Mouse (Mus musculus): Measurements from ENCODE around the gene Slc43a1. TPM values are rescaled to one million over a fixed set of nuclear protein-coding genes. Genes with fewer than 3 reads are reported as not detected.

The Slc43a1 gene
- polyA plus RNA-seq, 1 experiment from 2014 or later, result 17.8 TPM

GRCm38 (mm10) chr2:84822552-84822951 lies 16.1 kb upstream of the Slc43a1 start, which contains the start of gene Smtnl1:
Gene Smtnl1 (minus strand): TSS chr2:84822652.
- Histone ChIP-seq H3K4me2 (ENCODE audit: low read depth) (no peak within 1 kb of the TSS), H3K36me3 (ENCODE audit: control insufficient read depth, insufficient read depth, low read length) (no peaks in the 10 kb centered on the region), H3K9me3 (ENCODE audit: control insufficient read depth, low read length) (no peaks in the 10 kb centered on the region), H3K4me1 (ENCODE audit: control insufficient read depth, insufficient read depth, low read length) (peaks cover 3% of the 10 kb centered on the region), H3K9ac (ENCODE audit: low read length) (no peak within 1 kb of the TSS), H3K4me3 (ENCODE audit: low read depth, low read length) (no peak within 1 kb of the TSS), H3K27me3 (ENCODE audit: control insufficient read depth, insufficient read depth, low read length) (no peaks in the 10 kb centered on the region), H3K27ac (ENCODE audit: low read depth, low read length) (no peak within 1 kb of the TSS)
- ATAC-seq (ENCODE audit: insufficient read depth, low FRiP score, low TSS enrichment) (no peak), DNase-seq (ENCODE audit: low spot score) (no peak)
- 69% methylated on average over 13 of the region's 13 CpGs for WGBS

GRCm38 (mm10) chr2:84823237-84823636 lies 15.4 kb upstream of the Slc43a1 start:
- H3K27me3 ChIP-seq (ENCODE audit: control insufficient read depth, insufficient read depth, low read length), result no peaks in the 10 kb centered on the region
- H3K4me1 ChIP-seq (ENCODE audit: control insufficient read depth, insufficient read depth, low read length), result peaks cover 7% of the 10 kb centered on the region
- H3K4me3 ChIP-seq (ENCODE audit: low read depth, low read length), result no peak overlapping the region
- WGBS, result 55% methylated on average over 2 of the region's 2 CpGs
- H3K9ac ChIP-seq (ENCODE audit: low read length), result no peak overlapping the region
- no peaks in the 10 kb centered on the region for H3K9me3 ChIP-seq (ENCODE audit: control insufficient read depth, low read length)
- no peak overlapping the region for H3K27ac ChIP-seq (ENCODE audit: low read depth, low read length)
- DNase-seq (ENCODE audit: low spot score) (no peak), ATAC-seq (ENCODE audit: insufficient read depth, low FRiP score, low TSS enrichment) (no peak)
- H3K4me2 ChIP-seq (ENCODE audit: low read depth), result no peak overlapping the region
- H3K36me3 ChIP-seq (ENCODE audit: control insufficient read depth, insufficient read depth, low read length), result no peaks in the 10 kb centered on the region

GRCm38 (mm10) chr2:84826488-84827282 lies 12.0 kb upstream of the Slc43a1 start, which contains the start of gene Timm10:
Gene Timm10 (plus strand): TSS chr2:84826997.
- H3K4me1 ChIP-seq (ENCODE audit: control insufficient read depth, insufficient read depth, low read length), result peaks cover 7% of the 10 kb centered on the region
- no peak within 1 kb of the TSS for H3K27ac ChIP-seq (ENCODE audit: low read depth, low read length)
- no peaks in the 10 kb centered on the region for H3K36me3 ChIP-seq (ENCODE audit: control insufficient read depth, insufficient read depth, low read length)
- H3K9me3 ChIP-seq (ENCODE audit: control insufficient read depth, low read length), result no peaks in the 10 kb centered on the region
- WGBS, result under 1% methylated on average over 34 of the region's 34 CpGs
- ATAC-seq (ENCODE audit: insufficient read depth, low FRiP score, low TSS enrichment), result peak; percentile 89
- H3K27me3 ChIP-seq (ENCODE audit: control insufficient read depth, insufficient read depth, low read length), result no peaks in the 10 kb centered on the region
- peak; percentile 91 for DNase-seq (ENCODE audit: low spot score)
- H3K4me3 ChIP-seq (ENCODE audit: low read depth, low read length), result peak within 1 kb of the TSS; percentile 86
- peak within 1 kb of the TSS; percentile 99 for H3K4me2 ChIP-seq (ENCODE audit: low read depth)
- peak within 1 kb of the TSS; percentile 73 for H3K9ac ChIP-seq (ENCODE audit: low read length)

GRCm38 (mm10) chr2:84827283-84827920 lies 11.2 kb upstream of the Slc43a1 start:
- WGBS, result under 1% methylated on average over 29 of the region's 29 CpGs

GRCm38 (mm10) chr2:84831666-84832391 lies 6.8 kb upstream of the Slc43a1 start:
- Histone ChIP-seq H3K4me3 (ENCODE audit: low read depth, low read length) (no peak overlapping the region), H3K9ac (ENCODE audit: low read length) (no peak overlapping the region), H3K27me3 (ENCODE audit: control insufficient read depth, insufficient read depth, low read length) (no peaks in the 10 kb centered on the region), H3K4me2 (ENCODE audit: low read depth) (no peak overlapping the region), H3K4me1 (ENCODE audit: control insufficient read depth, insufficient read depth, low read length) (peaks cover 7% of the 10 kb centered on the region), H3K27ac (ENCODE audit: low read depth, low read length) (no peak overlapping the region), H3K36me3 (ENCODE audit: control insufficient read depth, insufficient read depth, low read length) (no peaks in the 10 kb centered on the region), H3K9me3 (ENCODE audit: control insufficient read depth, low read length) (no peaks in the 10 kb centered on the region)
- DNase-seq (ENCODE audit: low spot score) (peak; percentile 76), ATAC-seq (ENCODE audit: insufficient read depth, low FRiP score, low TSS enrichment) (peak; percentile 69)
- 37% methylated on average over 10 of the region's 10 CpGs for WGBS

More at GRCm38 (mm10) chr2:84827283-84827920, 11.2 kb upstream of the Slc43a1 start:
- no peaks in the 10 kb centered on the region for H3K9me3 ChIP-seq (ENCODE audit: control insufficient read depth, low read length)
- H3K4me3 ChIP-seq (ENCODE audit: low read depth, low read length), result peak overlapping the region; percentile 86
- peaks cover 7% of the 10 kb centered on the region for H3K4me1 ChIP-seq (ENCODE audit: control insufficient read depth, insufficient read depth, low read length)
- H3K27ac ChIP-seq (ENCODE audit: low read depth, low read length), result no peak overlapping the region
- H3K9ac ChIP-seq (ENCODE audit: low read length), result peak overlapping the region; percentile 73
- peak; percentile 26 for ATAC-seq (ENCODE audit: insufficient read depth, low FRiP score, low TSS enrichment)
- no peaks in the 10 kb centered on the region for H3K36me3 ChIP-seq (ENCODE audit: control insufficient read depth, insufficient read depth, low read length)
- H3K27me3 ChIP-seq (ENCODE audit: control insufficient read depth, insufficient read depth, low read length), result no peaks in the 10 kb centered on the region
- no peak for DNase-seq (ENCODE audit: low spot score)
- peak overlapping the region; percentile 99 for H3K4me2 ChIP-seq (ENCODE audit: low read depth)

- no peaks in the 10 kb centered on the region for H3K9me3 ChIP-seq (ENCODE audit: control insufficient read depth, low read length)
- no peak overlapping the region for H3K4me2 ChIP-seq (ENCODE audit: low read depth)
- no peak for DNase-seq (ENCODE audit: low spot score)
- H3K36me3 ChIP-seq (ENCODE audit: control insufficient read depth, insufficient read depth, low read length), result no peaks in the 10 kb centered on the region
- no peak for ATAC-seq (ENCODE audit: insufficient read depth, low FRiP score, low TSS enrichment)
- H3K27ac ChIP-seq (ENCODE audit: low read depth, low read length), result no peak overlapping the region
- H3K4me3 ChIP-seq (ENCODE audit: low read depth, low read length), result no peak overlapping the region
- WGBS, result 52% methylated on average over 8 of the region's 8 CpGs
- H3K9ac ChIP-seq (ENCODE audit: low read length), result no peak overlapping the region
- H3K4me1 ChIP-seq (ENCODE audit: control insufficient read depth, insufficient read depth, low read length), result peaks cover 3% of the 10 kb centered on the region; the same call in 1 of the 2 replicates
- H3K27me3 ChIP-seq (ENCODE audit: control insufficient read depth, insufficient read depth, low read length), result peaks cover 10% of the 10 kb centered on the region
Measured at GRCm38 (mm10) chr2:84837107-84837506, 1.5 kb upstream of the Slc43a1 start.

GRCm38 (mm10) chr2:84837817-84838592 lies 645 bp upstream of the Slc43a1 start:
- Histone ChIP-seq H3K9ac (ENCODE audit: low read length) (no peak overlapping the region), H3K4me3 (ENCODE audit: low read depth, low read length) (no peak overlapping the region), H3K9me3 (ENCODE audit: control insufficient read depth, low read length) (no peaks in the 10 kb centered on the region), H3K36me3 (ENCODE audit: control insufficient read depth, insufficient read depth, low read length) (no peaks in the 10 kb centered on the region), H3K4me2 (ENCODE audit: low read depth) (no peak overlapping the region), H3K4me1 (ENCODE audit: control insufficient read depth, insufficient read depth, low read length) (peaks cover 3% of the 10 kb centered on the region; the same call in 1 of the 2 replicates), H3K27ac (ENCODE audit: low read depth, low read length) (no peak overlapping the region), H3K27me3 (ENCODE audit: control insufficient read depth, insufficient read depth, low read length) (peaks cover 10% of the 10 kb centered on the region)
- WGBS, result 23% methylated on average over 9 of the region's 9 CpGs
- no peak for ATAC-seq (ENCODE audit: insufficient read depth, low FRiP score, low TSS enrichment)
- DNase-seq (ENCODE audit: low spot score), result no peak
